In genomic region chr11:20246616-20247015, GRCm38 (mm10) we compare ENCODE assay signal across 17 mouse cellular contexts. TPM values are rescaled to one million over a fixed set of nuclear protein-coding genes. Genes with fewer than 3 reads are reported as not detected.
A peak's percentile ranks its signal among the peaks of the same experiment; 100 is the strongest.
DNase-seq lines count a peak whose midpoint lies in the region; ATAC-seq and TF ChIP-seq lines count a peak whose summit lies in the region.
"Had no signal": no experiment of that assay in that cellular context is flagged by ENCODE, and none has a peak within 500 bp of the region (broad histone marks: within the 10 kb centered on the region; RNA-seq: fewer than 3 reads in every experiment).

No protein-coding gene starts in this region.

- WGBS in heart, embryonic 13.5 days: 35% methylated on average over 1 of the region's 1 CpGs
- 41% methylated on average over 1 of the region's 1 CpGs for WGBS in lung, embryonic 14.5 days

- peaks cover 33% of the 10 kb centered on the region for H3K36me3 ChIP-seq in heart, embryonic 13.5 days
- H3K36me3 ChIP-seq in lung, embryonic 14.5 days (ENCODE audit: insufficient read depth): peaks cover 37% of the 10 kb centered on the region
- H3K36me3 ChIP-seq in C2C12 (ENCODE audit: control insufficient read depth, insufficient read depth): peaks cover 23% of the 10 kb centered on the region
- H3K36me3 ChIP-seq: hindbrain, embryonic 15.5 days had no signal

- ATAC-seq in heart, embryonic 13.5 days (ENCODE audit: extremely low read depth, insufficient number of reproducible peaks, low FRiP score, low TSS enrichment): no peak
- no peak for ATAC-seq in lung, embryonic 14.5 days (ENCODE audit: insufficient read depth)
- ATAC-seq: CD4-positive, CD25-positive, alpha-beta regulatory T cell, adult 4 months; forebrain, embryonic 15.5 days had no signal

- H3K4me1 ChIP-seq in heart, embryonic 13.5 days: peaks cover 65% of the 10 kb centered on the region
- H3K4me1 ChIP-seq in lung, embryonic 14.5 days (ENCODE audit: insufficient read depth): peaks cover 8% of the 10 kb centered on the region

- no peaks in the 10 kb centered on the region for H3K9me3 ChIP-seq in heart, embryonic 13.5 days
- H3K9me3 ChIP-seq in lung, embryonic 14.5 days (ENCODE audit: low read depth, low read length): no peaks in the 10 kb centered on the region
- H3K9me3 ChIP-seq: forebrain, embryonic 15.5 days; hindbrain, embryonic 15.5 days; midbrain, embryonic 12.5 days had no signal

- no peak overlapping the region for H3K9ac ChIP-seq in heart, embryonic 13.5 days
- no peak overlapping the region for H3K9ac ChIP-seq in lung, embryonic 14.5 days
- H3K9ac ChIP-seq: hindbrain, embryonic 15.5 days; liver, embryonic 14.5 days; midbrain, embryonic 12.5 days had no signal

- H3K4me2 ChIP-seq in heart, embryonic 13.5 days: peak overlapping the region; percentile 82; the same call in 1 of the 2 replicates
- peak overlapping the region; percentile 88; the same call in 1 of the 2 replicates for H3K4me2 ChIP-seq in lung, embryonic 14.5 days
- H3K4me2 ChIP-seq: forebrain, embryonic 15.5 days had no signal

- no peak for DNase-seq in heart, postnatal 10 days
- no peak for DNase-seq in lung, embryonic 14.5 days
- no peak for DNase-seq in lung, postnatal 4 days
- DNase-seq in R1 (ENCODE audit: low read depth, low spot score): peak; percentile 53
- no peak for DNase-seq in thymus, postnatal 14 days
- DNase-seq in natural killer cell, adult 2 months (ENCODE audit: low spot score in 2 of 2): no peak
- DNase-seq: adrenal gland, postnatal 14 days; cerebellum, postnatal 14 days; kidney, adult 2 months; thymus, postnatal 4 days had no signal

- no peak overlapping the region for H3ac ChIP-seq in C2C12 (ENCODE audit: control insufficient read depth, insufficient read length, low read depth)

- no peak overlapping the region for H3K27ac ChIP-seq in heart, embryonic 13.5 days (replicated peaks)
- no peak overlapping the region for H3K27ac ChIP-seq in lung, embryonic 14.5 days (ENCODE audit: low read depth)
- H3K27ac ChIP-seq: forebrain, embryonic 15.5 days; hindbrain, embryonic 15.5 days; liver, embryonic 14.5 days; midbrain, embryonic 12.5 days had no signal

- H3K79me2 ChIP-seq in C2C12 (ENCODE audit: control insufficient read depth, insufficient read depth): peaks cover 75% of the 10 kb centered on the region

- H3K79me3 ChIP-seq in C2C12 (ENCODE audit: low read depth): peaks cover 41% of the 10 kb centered on the region

- intact Hi-C loops in heart, postnatal 10 days (cut with DNase I): loop anchor here (5.0 to 10.0 kb wide), 3 partner anchors 34 to 422 kb away; no protein-coding TSS in a partner anchor

- no peaks in the 10 kb centered on the region for H3K27me3 ChIP-seq in heart, embryonic 13.5 days (replicated peaks)
- no peaks in the 10 kb centered on the region for H3K27me3 ChIP-seq in lung, embryonic 14.5 days (ENCODE audit: insufficient read depth, low read length)
- no peaks in the 10 kb centered on the region for H3K27me3 ChIP-seq in C2C12 (ENCODE audit: control insufficient read depth, insufficient read depth, insufficient read length)
- H3K27me3 ChIP-seq: forebrain, embryonic 15.5 days; hindbrain, embryonic 15.5 days; midbrain, embryonic 12.5 days had no signal

- TF ChIP-seq CTCF in lung, embryonic 14.5 days (IDR thresholded peaks at IDR 0.05; ENCODE audit: low read depth): no peak
- TF ChIP-seq CTCF in C2C12 (IDR thresholded peaks at IDR 0.05; ENCODE audit: control insufficient read depth, insufficient read depth, insufficient read length): no peak

- H3K4me3 ChIP-seq in heart, embryonic 13.5 days: no peak overlapping the region
- no peak overlapping the region for H3K4me3 ChIP-seq in lung, embryonic 14.5 days (ENCODE audit: low read depth, low read length)
- no peak overlapping the region for H3K4me3 ChIP-seq in C2C12 (ENCODE audit: insufficient read depth, poor library complexity, severe bottlenecking)
- H3K4me3 ChIP-seq: forebrain, embryonic 15.5 days; hindbrain, embryonic 15.5 days; midbrain, embryonic 12.5 days had no signal

TF ChIP-seq in C2C12, 6 proteins besides CTCF, POLR2A, EP300 and RAD21:
- TF ChIP-seq FOSL1 (IDR thresholded peaks at IDR 0.05; ENCODE audit: insufficient read depth, low read length, poor library complexity, severe bottlenecking) (no peak), MYOD1 (IDR thresholded peaks at IDR 0.05; ENCODE audit: control insufficient read depth, insufficient read length, low read depth) (peak; percentile 17), USF1 (IDR thresholded peaks at IDR 0.05; ENCODE audit: low read depth) (peak; percentile 6), MYOG (IDR thresholded peaks at IDR 0.05; ENCODE audit: control insufficient read depth, extremely low read depth, insufficient read length) (no peak)
TF ChIP-seq in C2C12: peak in this region for 2.

RNA-seq across cellular contexts. Expression of gene Cep68, which starts 2.6 kb away (rescaled TPM):
- 28.0 and 28.9 TPM in 2 replicates for polyA plus RNA-seq in heart, embryonic 13.5 days (2015; fragmentation: Nextera tagmentation; extraction: Ambion mirVana)
- total RNA-seq in heart, postnatal 10 days (2021): 10 to 100 TPM; 40.0 to 42.7 TPM
- 43.4 and 46.6 TPM in 2 replicates for polyA plus RNA-seq in lung, embryonic 14.5 days (2014; fragmentation: Nextera tagmentation; extraction: Ambion mirVana)
- polyA plus RNA-seq in C2C12 (2012; fragmentation: generic; extraction: Trizol): 11.0 TPM

RNA-seq across cellular contexts. Expression of gene Rab1a, which starts 45.4 kb away (rescaled TPM):
- polyA plus RNA-seq in heart, embryonic 13.5 days (2015; fragmentation: Nextera tagmentation; extraction: Ambion mirVana): 182 and 198 TPM in 2 replicates
- total RNA-seq in heart, postnatal 10 days (2021): 100 to 1,000 TPM; 163 to 167 TPM
- 241 and 258 TPM in 2 replicates for polyA plus RNA-seq in lung, embryonic 14.5 days (2014; fragmentation: Nextera tagmentation; extraction: Ambion mirVana)
- polyA plus RNA-seq in C2C12 (2012; fragmentation: generic; extraction: Trizol): 96.8 TPM
